Mouse (Mus musculus) cerebral cortex, adult 2 months (tissue): ENCODE data around the gene Zbtb2.

Experiments
- WGBS: fragments of 180-500 bp; shearing (Covaris S2); methylation state at CpG from one replicate; pipeline ENCODE4 v1.1.7; 2018; 5-methylcytosine and 5-hydroxymethylcytosine counted together

The Zbtb2 gene

DNA sequence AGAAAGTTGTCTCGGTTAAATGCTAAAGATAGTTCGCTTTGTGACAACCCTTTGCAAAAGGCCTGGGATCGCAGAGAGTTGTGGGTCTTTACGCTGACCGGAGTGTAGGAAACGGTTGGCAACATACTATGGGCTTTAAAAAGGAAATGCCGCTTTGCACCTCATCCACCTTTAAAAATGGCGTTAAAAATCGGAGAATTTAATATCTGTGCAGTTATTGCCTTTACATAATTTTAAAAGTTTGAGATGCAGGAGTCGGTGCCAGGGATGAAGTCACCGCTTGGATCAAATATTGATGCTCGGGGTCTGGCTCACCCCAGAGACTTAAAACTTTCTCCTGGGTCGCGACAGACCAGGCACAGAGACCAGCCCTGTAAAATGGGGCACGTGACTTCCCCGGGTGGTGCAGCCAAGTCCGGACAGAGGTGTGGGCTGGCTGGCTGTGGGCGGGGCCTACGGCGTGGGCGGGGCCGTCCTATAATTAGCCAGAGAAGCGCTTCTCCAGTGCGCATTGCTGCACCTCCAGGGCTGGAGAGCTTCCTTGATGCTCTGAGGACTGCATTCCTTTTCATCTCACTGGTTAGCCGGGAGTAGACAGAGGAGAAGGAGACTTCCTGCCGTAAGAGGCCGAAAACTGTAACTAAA lies 53.7 kb downstream of the Zbtb2 start:
- WGBS = 8% methylated on average over 27 of the region's 27 CpGs

DNA sequence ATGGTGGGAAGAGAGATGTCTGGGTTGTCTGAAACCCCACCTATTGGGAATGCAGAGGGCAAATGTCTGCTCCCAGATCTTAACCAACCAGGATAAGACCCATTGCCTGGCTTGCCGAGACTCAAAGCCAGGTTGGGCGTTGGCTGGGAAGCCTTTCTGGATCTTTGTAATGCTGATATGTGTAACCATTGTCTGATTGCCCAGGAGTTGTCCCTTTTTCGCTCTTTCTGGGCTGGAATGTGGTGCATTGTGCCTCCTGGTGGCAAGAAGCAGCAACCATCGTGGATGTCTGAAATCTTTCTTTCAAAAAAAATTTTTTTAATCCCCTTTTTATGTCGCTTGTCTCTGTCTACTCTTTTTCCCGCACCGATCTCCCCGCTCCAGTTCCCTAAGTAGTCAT lies 54.6 kb downstream of the Zbtb2 start:
- 9% methylated on average over 8 of the region's 8 CpGs for WGBS

DNA sequence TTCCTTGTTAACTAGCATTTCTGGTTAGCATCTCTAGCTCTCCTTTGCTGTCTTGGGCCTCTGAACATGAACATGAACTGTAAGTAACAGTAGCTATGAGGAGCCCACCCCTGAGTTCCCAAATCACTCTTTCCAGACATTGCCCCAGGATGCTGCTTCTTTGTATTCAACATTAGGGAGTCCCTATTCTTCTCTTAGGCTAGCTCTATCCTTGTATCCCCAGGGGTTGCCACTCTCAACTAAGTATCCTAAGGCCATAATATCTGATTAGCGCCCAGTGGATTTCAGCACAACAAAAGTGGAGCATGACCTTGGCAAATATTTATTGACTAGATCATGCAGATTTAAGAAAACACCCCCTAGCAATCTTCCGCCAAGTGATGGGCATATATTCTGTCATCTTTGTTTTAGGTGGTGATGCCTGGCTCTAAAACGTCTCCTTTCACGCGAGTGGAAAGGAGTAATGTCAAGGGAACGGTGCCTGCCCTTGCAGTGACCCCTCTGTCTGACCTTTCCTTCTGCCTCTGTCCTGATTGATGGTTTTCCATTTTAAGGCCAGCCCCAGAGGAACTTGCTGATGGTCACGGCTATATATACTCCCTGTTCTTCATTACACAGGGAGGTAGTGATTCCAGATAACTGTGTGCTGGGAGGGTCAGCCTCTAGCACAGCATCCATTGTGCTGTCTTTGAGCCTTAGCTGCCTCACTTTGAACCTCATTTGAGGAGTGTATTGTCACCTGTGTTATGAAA lies 55.5 kb downstream of the Zbtb2 start:
- WGBS = 87% methylated on average over 7 of the region's 7 CpGs

DNA sequence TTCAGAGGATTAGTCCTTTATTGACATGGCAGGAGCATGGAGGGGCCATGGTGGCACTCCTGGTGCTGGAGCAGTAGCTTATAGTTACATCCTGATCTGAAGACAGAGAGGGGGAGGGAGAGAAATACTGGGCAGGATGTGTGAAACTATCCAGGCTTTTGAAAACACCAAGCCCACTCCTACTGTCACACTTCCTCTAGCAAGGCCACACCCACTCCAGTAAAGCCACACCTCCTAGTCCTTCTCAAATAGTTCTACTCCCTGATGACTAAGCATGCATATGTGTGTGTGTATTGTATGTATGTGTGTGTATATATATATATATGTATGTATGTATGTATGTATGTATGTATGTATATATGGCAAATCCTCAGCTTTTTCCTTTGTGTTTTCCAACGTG lies 60.2 kb downstream of the Zbtb2 start:
- 67% methylated on average over 1 of the region's 1 CpGs for WGBS

DNA sequence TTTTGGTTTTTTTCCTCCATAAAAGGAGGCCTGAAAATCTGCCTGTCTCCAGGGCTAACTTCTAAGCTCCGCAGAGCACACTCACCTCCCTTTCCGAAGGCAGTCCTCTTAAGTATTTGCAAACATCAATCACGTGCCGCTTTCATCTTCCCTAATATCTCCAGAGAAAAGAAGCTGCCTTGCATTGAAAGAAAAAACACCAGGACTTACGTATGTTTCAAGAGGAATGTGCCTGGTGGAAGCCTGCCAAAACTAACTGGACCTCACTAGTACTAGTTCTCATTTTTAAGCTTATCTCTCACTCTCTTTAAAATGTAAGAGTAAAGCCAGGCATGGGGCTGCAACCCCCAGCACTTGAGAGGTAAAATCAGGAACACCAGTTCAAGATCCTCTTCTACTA lies 62.3 kb downstream of the Zbtb2 start:
- 69% methylated on average over 5 of the region's 5 CpGs for WGBS

DNA sequence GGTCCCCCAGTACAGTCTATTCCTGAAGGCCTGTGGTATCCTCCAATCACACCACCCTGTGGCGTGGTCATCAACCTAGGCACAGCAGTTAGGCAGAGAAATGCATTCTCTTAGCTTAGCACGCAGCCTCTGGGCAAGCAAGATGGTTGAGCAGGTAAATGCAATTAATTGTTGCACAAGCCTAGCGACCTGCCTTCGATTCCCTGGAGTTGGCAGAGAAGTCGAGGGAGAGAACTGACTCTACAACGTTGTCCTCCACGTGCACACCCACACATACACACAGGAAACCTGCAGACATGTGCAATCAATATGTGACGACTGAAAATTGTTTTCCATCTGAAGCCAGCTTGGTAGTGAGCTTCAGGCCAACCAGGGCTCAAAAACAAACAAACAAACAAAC lies 64.0 kb downstream of the Zbtb2 start:
- WGBS = 75% methylated on average over 8 of the region's 8 CpGs
